Mouse (Mus musculus) intestine, postnatal 0 days (tissue): ENCODE results near the gene Rif1. TPM values are rescaled to one million over a fixed set of nuclear protein-coding genes. Genes with fewer than 3 reads are reported as not detected.

Experiments used
- ATAC-seq: fragments of 200-750 bp; cut with Nextera tagmentation; 2 replicates; pipeline ENCODE4 v1.8.0; 2017; ENCODE audit warnings: mild to moderate bottlenecking, moderate TSS enrichment, moderate library complexity
- H3K27ac ChIP-seq: fragments of 300-500 bp; sonication (generic); 2 replicates; pipeline ENCODE4 v1.5.1; 2014; ENCODE audit warnings: mild to moderate bottlenecking, low read depth, low read length, moderate library complexity
- H3K27me3 ChIP-seq: fragments of 300-500 bp; sonication (generic); replicated peaks from 2 replicates; pipeline ENCODE4 v1.6.1; 2014; ENCODE audit warnings: low read length, mixed read lengths; ENCODE audit not compliant: control insufficient read depth, insufficient read depth
- H3K36me3 ChIP-seq: fragments of 300-500 bp; sonication (generic); 2 replicates; pipeline ENCODE4 v1.6.1; 2014; ENCODE audit warnings: mild to moderate bottlenecking, moderate library complexity; ENCODE audit not compliant: control insufficient read depth, insufficient read depth
- H3K4me1 ChIP-seq: fragments of 300-500 bp; sonication (generic); replicated peaks from 2 replicates; pipeline ENCODE4 v1.6.1; 2014; ENCODE audit warnings: antibody characterized with exemption, low read length, mixed read lengths; ENCODE audit not compliant: control insufficient read depth, insufficient read depth
- H3K4me2 ChIP-seq: fragments of 300-500 bp; sonication (generic); replicated peaks from 2 replicates; pipeline ENCODE4 v1.6.1; 2014; ENCODE audit warnings: low read depth, mild to moderate bottlenecking, moderate library complexity
- H3K4me3 ChIP-seq: fragments of 300-500 bp; sonication (generic); 2 replicates; pipeline ENCODE4 v1.5.1; 2014; ENCODE audit warnings: low read depth, low read length
- H3K9ac ChIP-seq: fragments of 300-500 bp; sonication (generic); 2 replicates; pipeline ENCODE4 v1.6.1; 2014; ENCODE audit warnings: mild to moderate bottlenecking, low read depth, low read length
- H3K9me3 ChIP-seq: fragments of 300-500 bp; sonication (generic); 2 replicates; pipeline ENCODE4 v1.6.1; 2016; ENCODE audit warnings: mixed run types; ENCODE audit not compliant: control insufficient read depth
- CTCF ChIP-seq: sonication (generic); IDR thresholded peaks from 2 replicates; pipeline ENCODE4 v1.5.1; 2016; ENCODE audit warnings: low read depth, mild to moderate bottlenecking, control low read depth, antibody characterized with exemption, moderate library complexity
- WGBS: fragments of 180-500 bp; shearing (Covaris S2); extraction: QIAGEN DNeasy Blood & Tissue Kit; methylation state at CpG from one replicate; pipeline ENCODE4 v1.1.7; 2014; 5-methylcytosine and 5-hydroxymethylcytosine counted together
- polyA plus RNA-seq: library from polyadenylated mRNA; unstranded; fragments of >200 nt; fragmentation: Nextera tagmentation; extraction: Ambion mirVana; gene quantifications from 2 replicates; pipeline ENCODE4 v1.2.1, GENCODE M21; 2015

Rif1 gene
- polyA plus RNA-seq, 1 experiment from 2014 or later = 9.3 TPM

GRCm38 (mm10) chr2:52169243-52170005 is 96.8 kb downstream of the Rif1 start:
- no peak for ATAC-seq

More at GRCm38 (mm10) chr2:52169243-52170005, 96.8 kb downstream of the Rif1 start:
- H3K9me3 ChIP-seq = no peaks in the 10 kb centered on the region
- H3K4me2 ChIP-seq = no peak overlapping the region
- no peaks in the 10 kb centered on the region for H3K27me3 ChIP-seq
- no peaks in the 10 kb centered on the region for H3K4me1 ChIP-seq
- no peak overlapping the region for H3K9ac ChIP-seq
- no peak overlapping the region for H3K27ac ChIP-seq
- 67% methylated on average over 7 of the region's 7 CpGs for WGBS
- no peaks in the 10 kb centered on the region for H3K36me3 ChIP-seq
- TF ChIP-seq CTCF = no peak
- H3K4me3 ChIP-seq = no peak overlapping the region

Other genes starting within 250 kb of the Rif1 start
- gene Rbm43, start 137.7 kb upstream of the Rif1 start, polyA plus RNA-seq = 5.1 and 5.5 TPM in 2 replicates
- gene Nmi, start 99.3 kb upstream of the Rif1 start, polyA plus RNA-seq = 84.6 and 86.7 TPM in 2 replicates
- 1.7 and 2.4 TPM in 2 replicates for gene Tnfaip6, start 34.8 kb upstream of the Rif1 start, polyA plus RNA-seq